Mouse (Mus musculus): ENCODE measurements at regions not wholly inside any gene's neighbourhood (a gene's known extent, or its start where the extent isn't known, plus 50 kb on each side); places are given as distances from the start of the nearest gene placed in this dataset.
"Not testable (repeated sequence)": the region's sequence is repeated elsewhere in the genome, so short reads cannot be mapped to it uniquely, and the experiment has no call there.

DNA sequence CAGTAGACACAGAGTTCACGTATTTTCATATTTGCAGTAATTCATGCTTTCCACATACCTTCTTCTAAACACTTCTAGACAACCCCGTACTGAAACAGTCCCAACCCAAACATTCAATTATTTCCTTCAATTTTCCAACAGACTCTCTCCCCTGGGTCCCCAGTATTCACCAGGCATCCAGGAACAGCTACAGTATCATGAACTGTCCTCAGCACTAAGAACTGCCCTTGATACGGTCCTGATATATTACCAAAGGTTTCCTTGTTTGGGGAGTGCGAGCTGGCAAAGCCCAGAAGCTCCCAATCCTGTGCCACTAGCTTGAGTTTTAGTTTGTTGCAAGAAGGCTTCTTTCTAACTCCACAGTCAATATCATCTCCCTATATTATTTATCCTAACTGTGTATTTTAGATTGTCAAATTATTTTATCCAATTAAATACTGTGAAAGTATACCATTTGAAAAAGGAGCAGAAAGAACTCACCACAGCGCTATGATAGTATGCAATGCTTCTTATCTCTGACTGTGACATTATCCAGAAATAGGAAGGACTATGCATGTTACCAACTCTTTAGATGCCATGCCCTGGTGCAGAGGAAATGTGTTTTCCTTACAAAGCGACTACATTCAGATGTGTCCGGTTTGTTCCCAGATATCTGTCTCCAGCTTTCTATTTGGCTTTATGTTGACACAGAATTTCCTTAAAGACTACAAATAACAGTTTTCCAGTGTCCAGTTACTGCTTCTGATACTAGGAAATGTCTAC, 754.6 kb upstream of the Intu start:
- DNase-seq (ENCODE audit: low spot score in 2 of 2), result no peak

DNA sequence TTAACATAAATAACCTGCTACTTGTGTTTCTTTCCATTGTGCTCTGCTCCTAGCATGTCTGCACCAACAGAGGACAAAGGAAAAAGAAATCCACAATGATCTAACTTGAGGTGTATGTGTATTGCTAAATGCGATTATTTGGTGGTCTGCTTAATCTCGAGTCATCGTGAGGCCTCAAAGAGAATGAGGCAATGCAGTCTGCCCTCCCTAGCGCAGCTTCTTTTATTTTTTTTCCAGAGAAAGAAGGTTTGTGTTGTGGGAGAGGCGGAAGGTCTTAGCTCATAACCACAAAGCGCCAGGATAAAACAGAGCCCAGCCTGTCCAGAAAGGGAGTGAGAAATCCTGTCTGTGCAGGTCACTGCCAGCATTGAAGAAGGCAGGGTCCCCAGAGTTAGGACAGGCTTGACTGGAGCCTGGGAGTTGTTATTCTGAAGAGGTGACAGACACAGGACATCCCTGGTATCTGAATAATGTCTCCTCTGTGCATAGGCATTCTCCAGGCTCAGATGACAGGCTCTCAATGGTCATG, 751.3 kb upstream of the Intu start:
- DNase-seq (ENCODE audit: low spot score in 2 of 2), result no peak

DNA sequence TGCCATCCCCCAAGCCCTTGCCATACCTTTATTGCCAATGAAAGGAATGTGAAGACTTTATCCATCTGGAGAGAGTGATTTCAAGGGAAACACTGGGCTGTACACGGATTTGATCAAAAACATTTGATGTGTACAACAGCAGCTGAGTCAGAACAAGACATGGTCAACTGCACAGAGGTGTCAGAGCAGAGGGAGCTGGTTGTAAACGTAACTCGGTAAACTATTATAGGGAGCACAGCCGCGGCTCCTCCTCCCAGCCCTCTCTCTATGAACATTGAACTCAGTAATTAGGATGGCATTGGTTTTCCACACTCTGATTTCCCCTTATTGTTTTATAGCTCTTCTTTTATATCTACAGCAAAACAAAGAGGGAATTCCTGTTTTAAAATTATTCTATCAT, 750.8 kb upstream of the Intu start:
- no peak for DNase-seq (ENCODE audit: low spot score in 2 of 2)

DNA sequence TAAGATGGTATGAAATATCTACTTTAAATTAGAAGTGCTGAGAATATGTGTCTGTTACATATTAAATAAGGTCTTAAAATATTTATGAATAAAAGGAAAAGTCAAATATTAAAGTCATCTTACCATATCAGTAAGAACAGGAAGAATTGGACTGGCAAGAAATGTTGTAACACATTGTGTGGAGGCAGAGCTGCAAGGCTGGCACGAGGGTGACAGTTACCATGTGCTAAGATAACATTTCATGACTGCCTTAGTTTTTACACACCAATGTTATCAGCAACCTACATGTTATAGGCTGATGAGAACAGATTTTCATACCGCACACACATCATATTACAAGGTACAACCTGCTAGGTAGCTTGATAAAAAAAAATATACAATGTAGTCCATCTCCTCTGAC, 746.2 kb upstream of the Intu start:
- peak in 1 of 2 experiments; percentile 14 for DNase-seq (ENCODE audit: low spot score in 2 of 2)

DNA sequence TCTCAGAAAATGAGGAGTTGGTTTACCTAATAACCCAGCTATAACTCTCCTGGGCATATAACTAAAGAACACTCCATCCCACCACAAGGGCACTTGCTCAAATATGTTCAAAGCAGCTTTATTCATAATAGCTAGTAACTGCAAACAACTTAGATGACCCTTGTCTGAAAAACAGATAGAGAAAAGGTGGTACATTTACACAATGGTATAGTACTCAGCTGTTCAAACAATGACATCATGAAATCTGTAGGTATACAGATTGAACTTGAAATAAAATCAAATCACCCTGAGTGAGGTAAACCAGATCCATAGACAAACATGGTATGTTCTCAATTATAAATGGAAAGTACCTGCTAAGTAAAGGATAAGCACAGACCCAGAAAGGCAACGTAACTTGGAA, 721.5 kb upstream of the Intu start:
- no peak for DNase-seq (ENCODE audit: low spot score in 2 of 2)

DNA sequence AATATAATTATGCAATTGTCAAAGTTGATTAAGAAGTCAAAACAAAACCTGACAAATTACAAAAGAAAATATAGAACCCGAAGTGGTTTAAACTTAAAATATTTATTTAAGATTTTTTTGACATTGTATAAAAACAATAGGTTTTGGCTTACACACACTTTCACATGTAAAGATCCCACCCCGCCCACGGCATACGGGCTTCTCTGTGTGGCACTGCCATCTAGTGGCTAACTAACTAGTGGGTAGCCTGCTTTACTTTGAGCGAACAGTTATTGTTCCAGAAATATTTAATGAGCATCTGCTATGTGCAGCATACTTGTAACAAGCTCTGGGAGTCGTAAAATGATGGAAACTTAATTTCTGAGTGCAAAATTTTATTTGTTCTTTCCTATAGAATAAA, 716.3 kb upstream of the Intu start:
- DNase-seq (ENCODE audit: low spot score in 2 of 2), result peak; percentile 25 to 60

DNA sequence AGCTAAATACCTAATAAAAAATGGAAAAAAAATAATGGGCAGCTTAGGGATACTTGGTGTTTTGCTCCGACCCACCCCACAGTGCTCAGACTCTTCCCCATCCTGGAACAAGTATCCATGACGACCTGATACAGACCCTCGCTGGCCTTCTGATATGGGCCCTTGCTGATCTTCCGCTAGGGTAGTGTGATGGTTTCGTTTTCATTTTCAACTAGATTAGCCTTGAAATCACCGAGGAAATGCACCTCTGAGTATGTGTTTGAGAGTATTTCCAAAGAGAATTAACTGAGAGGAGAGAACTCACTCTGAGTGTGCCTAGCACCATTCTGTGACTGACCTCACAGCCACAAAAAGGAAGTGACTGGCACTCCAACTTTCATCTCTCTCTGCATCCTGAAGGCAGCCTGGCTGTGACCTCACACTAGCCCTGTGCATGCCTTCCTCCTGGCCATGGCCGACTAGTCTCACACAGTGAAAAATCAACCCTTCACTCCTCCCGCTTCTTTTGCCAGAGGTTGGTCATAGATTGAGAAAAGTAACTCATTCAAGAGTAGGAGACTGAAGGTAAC, 700.5 kb upstream of the Intu start:
- DNase-seq (ENCODE audit: low spot score in 2 of 2), result no peak

DNA sequence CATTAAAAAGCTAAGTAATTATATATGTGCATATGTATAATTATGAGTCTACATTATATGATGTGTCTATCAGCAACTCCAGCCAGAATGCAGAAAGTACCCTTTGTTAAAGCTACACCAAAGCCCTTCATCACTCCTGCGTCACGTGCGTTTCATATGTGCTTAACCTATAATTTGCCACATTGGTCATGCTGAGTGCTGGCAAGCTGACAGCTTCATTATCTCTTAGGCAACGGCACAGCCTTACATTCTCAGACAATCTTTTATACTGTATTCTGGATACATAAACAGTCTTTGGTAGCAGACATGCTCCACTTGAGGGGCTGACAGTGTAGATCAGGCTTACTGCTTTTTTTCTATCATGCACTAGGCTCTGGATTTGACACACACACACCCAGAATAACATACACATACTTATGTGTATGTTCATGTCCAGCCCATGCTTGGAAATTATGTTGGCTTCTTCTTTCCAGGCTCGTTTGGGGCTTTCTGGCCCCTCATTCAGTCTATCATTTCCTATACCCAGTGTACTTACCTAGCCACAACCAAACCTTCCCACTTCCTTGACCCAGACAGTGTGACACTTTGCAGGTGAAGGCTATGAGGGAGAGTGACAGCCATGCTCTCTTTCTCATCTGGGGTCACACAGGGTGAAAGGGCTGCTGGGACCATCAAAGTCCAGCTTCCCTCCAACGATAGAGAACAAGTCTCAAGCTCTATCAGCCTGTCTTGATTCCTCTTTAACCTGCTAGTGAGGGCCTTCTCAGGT, 692.5 kb upstream of the Intu start:
- DNase-seq (ENCODE audit: low spot score in 2 of 2), result no peak

DNA sequence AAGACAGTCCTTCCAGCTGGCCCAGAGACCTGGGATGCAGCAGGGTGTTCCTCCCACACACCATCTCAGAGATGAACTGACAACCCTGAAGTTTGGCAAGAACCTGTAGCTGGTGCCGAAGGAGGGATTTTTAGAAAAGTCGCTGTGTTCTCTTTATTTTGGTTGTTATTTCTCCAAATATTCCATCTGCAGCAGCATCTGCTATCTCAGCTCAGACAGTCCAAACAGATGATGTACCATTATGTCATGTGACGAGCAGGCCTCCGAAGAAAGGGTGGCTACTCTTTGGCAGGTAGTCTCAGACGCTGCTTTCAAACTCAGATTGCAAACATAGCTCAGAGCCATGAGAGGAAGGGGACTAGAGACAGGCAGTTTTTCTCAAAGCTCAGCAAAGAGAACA, 690.1 kb upstream of the Intu start:
- DNase-seq (ENCODE audit: low spot score in 2 of 2), result peak; percentile 54 to 64

DNA sequence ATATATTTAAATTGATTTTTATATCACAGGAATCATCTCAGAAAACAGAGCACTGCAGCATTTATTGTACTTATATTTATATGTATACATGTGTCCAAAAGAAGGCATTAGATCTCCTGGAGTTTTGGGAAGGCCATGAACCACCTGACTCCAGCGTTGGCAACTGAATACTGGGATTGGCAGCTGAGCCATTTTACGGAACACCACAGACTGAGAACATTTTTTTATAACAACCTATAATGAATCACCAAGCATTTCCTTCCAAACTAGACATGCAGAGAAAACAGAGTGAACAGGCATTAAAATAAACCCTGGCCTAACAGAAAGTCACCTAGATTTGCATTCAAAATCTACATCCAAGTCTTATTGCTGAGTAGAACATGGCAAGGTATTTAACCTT, 686.0 kb upstream of the Intu start:
- DNase-seq (ENCODE audit: low spot score in 2 of 2), result no peak

DNA sequence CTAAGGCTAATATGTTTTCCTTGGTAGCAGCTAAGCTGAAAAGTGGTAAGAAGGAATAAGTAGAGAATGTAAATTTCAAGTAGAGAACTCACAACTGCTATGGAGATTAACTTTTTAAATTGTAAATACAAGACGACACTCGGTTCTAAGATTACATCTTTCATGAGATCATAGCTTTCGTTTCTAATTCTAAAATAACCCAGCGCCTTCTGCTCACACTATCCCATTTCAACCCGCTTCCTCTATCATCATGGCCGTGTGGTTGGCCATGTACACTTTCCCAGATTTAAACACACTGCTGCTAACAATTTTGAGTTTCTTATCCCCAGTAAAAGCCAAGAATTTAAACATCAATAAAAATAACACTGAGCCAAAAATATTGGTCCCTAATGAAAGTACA, 682.3 kb upstream of the Intu start:
- no peak for DNase-seq (ENCODE audit: low spot score in 2 of 2)

DNA sequence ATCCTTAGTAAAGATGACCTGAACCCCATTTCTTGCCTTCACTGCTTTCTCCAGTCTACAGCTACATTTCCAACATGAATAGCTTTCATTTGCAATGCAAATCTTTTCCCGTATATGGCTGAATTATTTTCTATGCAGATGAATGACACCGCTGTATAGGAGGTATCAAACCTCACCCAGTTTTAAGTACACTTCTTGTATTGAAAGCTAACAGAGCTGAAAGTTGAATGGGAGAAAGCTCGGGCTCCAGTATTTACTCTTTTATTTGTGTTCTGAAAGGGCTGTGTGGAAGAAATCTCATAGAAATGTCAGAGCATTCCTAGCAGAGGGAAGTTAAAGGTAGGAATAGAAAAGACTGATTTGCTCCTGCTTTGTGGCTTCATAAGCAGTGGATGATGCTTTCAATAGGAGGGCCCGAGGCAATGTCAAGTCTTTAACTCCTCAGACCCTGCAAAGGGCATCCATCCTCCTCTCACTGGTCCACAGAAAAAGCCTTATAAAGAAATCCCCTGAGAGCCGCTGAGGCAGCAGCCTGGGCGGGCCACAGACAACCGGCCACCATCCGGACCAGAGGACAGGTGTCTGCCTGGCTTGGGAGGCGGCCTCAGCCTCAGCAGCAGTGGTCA, 673.8 kb upstream of the Intu start:
- DNase-seq (ENCODE audit: low spot score in 2 of 2), result no peak

DNA sequence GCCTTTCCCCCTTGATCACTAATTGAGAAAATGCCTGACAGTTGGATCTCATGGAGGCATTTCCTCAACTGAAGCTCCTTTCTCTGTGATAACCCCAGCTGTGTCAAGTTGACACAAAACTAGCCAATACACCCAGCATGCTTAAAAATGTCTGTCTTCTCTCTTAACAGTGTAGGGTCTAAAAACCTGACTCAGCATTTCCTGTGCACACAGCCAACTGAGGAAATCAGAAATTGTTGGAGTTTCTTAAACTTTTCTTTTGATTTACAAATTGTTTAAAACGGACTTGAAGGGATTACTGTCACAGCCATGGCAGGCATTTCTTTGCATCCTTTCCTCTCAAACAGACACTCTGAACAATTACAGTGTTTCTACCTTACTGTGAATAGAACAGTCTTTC, 655.0 kb upstream of the Intu start:
- DNase-seq (ENCODE audit: low spot score in 2 of 2), result not testable (repeated sequence)

DNA sequence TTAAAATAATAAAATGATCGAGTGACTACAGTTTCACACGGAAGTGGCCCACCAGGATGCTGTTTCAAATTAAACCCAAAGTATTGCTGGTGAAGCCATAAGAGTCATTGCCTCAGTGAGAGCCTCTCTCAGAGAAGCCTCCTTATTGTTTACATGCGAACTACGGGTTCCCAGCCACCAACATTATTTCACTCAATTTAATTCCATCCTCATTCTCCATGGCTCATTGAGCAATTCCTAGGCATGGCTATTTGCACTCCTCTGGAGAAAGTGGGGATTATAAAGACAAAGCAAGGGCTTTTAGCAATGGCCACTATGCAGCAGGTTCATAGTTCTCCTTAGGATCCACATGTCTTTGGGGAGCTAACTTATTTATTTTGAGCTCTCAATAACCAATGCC, 646.7 kb upstream of the Intu start:
- no peak for DNase-seq (ENCODE audit: low spot score in 2 of 2)

DNA sequence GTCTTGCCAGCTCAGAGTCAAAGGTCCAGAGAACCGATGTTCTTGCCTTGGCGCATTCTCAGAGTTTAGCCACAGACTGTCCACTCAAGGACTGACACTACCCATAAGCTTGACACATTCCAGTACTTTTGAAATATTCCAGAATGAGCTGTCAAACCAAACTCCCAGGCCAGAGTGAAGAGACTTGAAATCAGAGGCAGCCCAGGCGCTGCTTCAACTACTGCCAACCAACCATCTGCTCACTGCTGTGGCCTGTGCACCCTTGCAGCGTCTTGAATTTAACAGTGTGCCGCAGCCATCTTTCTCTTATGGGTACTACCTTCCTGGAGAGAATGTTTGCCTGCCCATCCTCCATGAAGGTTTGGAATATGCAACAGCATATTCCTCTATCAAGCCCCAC, 642.7 kb upstream of the Intu start:
- no peak for DNase-seq (ENCODE audit: low spot score in 2 of 2)

DNA sequence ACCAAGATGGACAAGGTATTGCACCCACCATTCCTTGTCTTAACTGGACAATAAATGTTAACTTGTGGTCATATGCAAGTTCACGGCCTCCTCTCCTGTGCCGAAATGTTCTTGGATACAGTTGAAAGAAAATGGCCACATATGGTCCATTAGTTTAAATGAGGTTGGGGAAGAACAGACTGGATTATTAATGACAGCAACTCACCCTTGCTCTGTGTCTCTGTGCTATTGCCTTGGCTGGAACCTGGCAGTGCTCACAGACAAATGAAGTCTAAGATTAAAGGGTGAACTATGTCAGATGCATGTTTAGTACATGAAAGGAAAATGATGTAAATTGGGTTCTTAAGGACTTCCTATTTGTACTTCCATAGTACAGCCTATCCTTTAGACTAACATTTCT, 641.9 kb upstream of the Intu start:
- no peak for DNase-seq (ENCODE audit: low spot score in 2 of 2)

DNA sequence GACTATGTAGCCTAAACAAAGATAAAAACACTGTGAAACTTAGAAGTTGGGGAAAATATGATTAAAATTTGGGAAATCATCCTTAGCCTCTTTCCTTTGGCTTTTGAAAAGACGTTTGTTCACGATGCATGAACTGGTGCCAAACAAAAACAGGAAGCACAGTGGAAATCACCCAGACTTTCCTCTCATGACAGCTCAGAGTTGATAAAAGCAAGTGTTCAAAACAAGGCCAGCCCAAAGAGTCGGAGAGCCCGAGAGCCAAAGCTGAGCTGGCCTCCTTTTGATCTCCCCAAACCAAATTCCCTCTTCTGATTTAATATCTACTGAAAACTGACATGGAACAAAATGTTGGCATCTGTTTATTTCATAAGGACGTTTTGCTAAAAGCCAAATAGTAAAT, 632.1 kb upstream of the Intu start:
- DNase-seq (ENCODE audit: low spot score in 2 of 2), result no peak

DNA sequence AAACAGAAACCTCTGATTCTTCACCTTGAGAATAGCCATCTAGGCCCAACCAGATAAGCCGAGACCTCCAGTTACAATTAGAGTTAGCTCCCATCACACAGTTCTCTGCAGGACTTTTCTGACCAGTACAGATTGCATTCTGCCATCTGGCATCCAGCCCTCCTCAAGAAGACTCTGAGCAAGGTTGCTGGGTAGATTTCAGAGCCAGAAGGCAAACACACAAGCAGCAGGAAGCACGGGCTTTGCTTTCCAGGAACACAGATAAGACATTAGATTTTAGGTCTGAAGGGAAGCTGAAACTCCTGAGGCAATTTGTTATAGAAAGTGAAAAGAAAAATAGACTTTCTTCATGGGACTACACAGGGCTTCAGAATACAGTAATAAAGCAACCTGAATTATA, 630.9 kb upstream of the Intu start:
- DNase-seq (ENCODE audit: low spot score in 2 of 2), result no peak

DNA sequence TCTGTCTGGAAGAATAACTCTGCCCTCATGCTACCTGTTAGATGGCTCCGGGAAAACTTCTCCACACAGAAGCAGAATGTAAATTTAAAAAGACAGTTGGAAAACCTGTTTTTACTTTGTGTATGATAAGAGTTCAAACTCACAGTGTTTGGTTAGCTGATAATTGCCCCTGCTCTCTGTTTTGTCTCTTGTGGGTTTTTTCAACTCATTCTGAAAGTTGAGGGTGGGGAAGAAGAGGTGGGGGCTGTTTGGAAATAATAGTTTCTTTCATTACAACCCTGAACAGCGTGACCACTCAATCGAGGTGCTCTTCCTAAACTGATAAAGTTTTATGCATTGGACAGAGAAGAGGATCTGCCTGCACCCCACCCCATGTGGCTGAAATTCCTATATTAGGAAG, 626.7 kb upstream of the Intu start:
- no peak for DNase-seq (ENCODE audit: low spot score in 2 of 2)

DNA sequence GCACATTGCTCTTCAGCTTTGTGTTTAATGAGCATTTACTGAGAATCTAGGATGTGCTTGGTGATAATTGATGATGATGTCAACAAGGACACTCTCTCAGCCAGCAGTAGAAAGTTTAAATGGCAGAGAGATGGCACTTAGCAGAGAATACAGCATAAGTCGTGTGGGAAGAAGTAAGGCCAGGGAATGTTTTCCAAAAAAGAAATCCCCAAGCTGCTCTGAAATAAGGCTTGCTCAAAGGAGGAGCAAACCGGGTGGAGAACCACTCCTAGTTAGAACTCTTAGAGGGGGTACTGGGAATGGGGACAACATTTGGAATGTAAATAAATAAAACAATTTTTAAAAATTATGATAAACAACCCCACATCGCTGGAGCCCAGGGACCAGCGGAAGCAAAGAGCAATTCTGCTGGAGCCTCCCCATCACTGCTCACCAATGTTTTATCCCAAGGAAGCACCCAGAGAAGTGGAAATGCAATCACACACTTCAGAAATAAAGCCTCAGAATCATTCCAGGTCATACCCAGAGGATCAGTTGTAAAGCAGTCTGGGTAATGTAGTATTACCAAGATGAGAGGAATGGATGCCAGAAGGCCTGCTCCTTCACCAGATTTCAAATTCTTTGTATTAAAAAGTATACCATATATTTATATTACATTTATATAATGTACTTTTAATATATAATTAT, 622.3 kb upstream of the Intu start:
- peak in 1 of 2 experiments; percentile 1 for DNase-seq (ENCODE audit: low spot score in 2 of 2)

DNA sequence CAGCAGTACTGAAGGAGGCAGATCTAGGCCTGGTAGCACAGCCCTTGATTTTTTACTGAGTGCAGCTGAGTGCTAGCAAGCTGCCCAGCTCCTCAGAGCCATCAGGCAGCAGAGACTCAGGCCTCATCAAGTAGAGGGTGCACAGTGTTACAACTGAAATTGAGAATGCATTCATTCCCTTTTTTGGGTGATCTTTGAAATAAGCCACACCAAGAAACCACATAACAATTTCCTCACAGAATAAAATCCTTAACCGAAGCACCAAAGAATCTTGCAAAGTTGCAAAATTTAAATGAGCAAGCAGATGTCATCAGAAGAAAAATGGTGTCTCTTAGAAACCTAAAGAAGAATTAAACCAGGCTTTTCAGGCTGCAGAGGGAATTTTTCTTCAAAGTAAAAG, 621.4 kb upstream of the Intu start:
- DNase-seq (ENCODE audit: low spot score in 2 of 2), result no peak

DNA sequence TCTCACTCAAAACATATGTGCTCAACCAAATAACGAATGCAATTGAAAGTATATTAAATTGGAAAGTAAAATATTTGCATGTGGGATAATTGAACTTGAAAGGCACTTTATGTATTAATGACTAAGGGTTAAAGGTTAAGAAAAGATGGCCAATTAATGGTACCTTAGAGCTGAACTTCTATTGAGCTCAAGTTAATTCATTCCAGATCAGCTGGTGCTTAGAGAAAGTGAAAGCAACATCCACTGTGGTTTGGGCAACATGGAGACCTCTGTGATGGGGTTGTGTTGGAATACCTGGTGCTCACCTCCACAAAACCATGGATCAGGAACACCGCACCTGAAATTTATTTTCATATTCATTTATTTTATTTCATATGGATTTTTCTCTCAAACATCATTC, 612.5 kb upstream of the Intu start:
- no peak for DNase-seq (ENCODE audit: low spot score in 2 of 2)
